Mouse (Mus musculus): Measurements from ENCODE around the gene Nmur1. TPM values are rescaled to one million over a fixed set of nuclear protein-coding genes. Genes with fewer than 3 reads are reported as not detected.

The Nmur1 gene
- total and polyA plus RNA-seq, 2 experiments from 2014 or later = 0.33 TPM; not detected in 1

DNA sequence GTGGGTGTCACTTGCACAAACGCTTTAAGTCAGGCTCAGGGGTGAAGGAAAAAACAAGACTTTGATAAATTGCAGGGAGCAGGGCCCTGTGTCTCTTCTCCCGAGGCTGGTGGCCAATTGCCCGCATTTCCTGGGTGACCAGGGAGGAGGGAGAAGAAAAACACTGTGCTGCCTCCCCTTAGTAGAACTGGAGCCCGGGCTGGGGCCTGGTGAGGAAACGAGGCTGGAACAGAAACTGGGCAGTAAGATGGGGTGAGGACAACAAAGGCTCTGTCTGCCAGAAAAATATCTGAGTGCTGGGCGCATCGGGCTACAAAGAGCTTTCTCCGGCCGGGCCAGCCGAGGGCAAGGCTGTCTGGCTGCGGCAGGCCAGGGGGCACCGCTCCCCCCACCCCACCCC lies 8.0 kb upstream of the Nmur1 start:
- DNase-seq (ENCODE audit: low spot score) = peak; percentile 83
- peak; percentile 64 for ATAC-seq (ENCODE audit: low FRiP score)
- Histone ChIP-seq H3K27me3 (ENCODE audit: insufficient read depth, low read length) (no peaks in the 10 kb centered on the region), H3K9ac (replicated peaks; ENCODE audit: low read length, poor library complexity, severe bottlenecking) (peak overlapping the region; percentile 74), H3K36me3 (ENCODE audit: insufficient read depth, low read length) (no peaks in the 10 kb centered on the region), H3K4me1 (ENCODE audit: insufficient read depth, low read length) (peaks cover 6% of the 10 kb centered on the region; the same call in 1 of the 2 replicates), H3K4me2 (ENCODE audit: low read depth, low read length, poor library complexity, severe bottlenecking) (peak overlapping the region; percentile 86), H3K4me3 (ENCODE audit: low read depth, low read length) (peak overlapping the region; percentile 42), H3K27ac (ENCODE audit: low read depth, low read length) (peak overlapping the region; percentile 96), H3K9me3 (ENCODE audit: low read length) (no peaks in the 10 kb centered on the region)
- TF ChIP-seq CTCF (IDR thresholded peaks at IDR 0.05) = no peak
- 2% methylated on average over 11 of the region's 12 CpGs for WGBS

DNA sequence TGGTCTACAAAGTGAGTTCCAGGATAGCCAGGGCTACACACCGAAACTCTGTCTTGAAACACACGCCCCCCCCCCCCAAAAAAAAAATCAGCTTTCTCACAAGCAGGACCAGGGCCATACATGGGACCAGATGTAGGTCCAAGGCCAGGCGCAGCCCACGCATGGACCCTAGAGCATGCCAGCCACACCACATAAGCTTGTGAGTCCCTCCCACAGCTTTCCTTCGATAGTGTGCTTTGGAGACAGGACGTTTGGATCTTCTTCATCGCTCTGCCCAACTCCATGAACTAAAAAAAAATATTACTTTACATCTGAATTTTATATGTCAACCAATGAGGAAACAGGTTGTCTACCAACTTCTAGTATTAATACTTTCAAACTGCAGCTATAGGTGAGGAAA lies 7.3 kb upstream of the Nmur1 start:
- no peaks in the 10 kb centered on the region for H3K9me3 ChIP-seq (ENCODE audit: low read length)
- 0 out of 2 replicates have a peak overlapping the region, but pooled peaks have one; percentile 86 for H3K4me2 ChIP-seq (ENCODE audit: low read depth, low read length, poor library complexity, severe bottlenecking)
- no peak overlapping the region for H3K4me3 ChIP-seq (ENCODE audit: low read depth, low read length)
- H3K4me1 ChIP-seq (ENCODE audit: insufficient read depth, low read length) = peaks cover 6% of the 10 kb centered on the region; the same call in 1 of the 2 replicates
- WGBS = 81% methylated on average over 7 of the region's 7 CpGs
- H3K27ac ChIP-seq (ENCODE audit: low read depth, low read length) = peak overlapping the region; percentile 96
- DNase-seq (ENCODE audit: low spot score) (no peak), ATAC-seq (ENCODE audit: low FRiP score) (no peak)
- no peak overlapping the region for H3K9ac ChIP-seq (replicated peaks; ENCODE audit: low read length, poor library complexity, severe bottlenecking)
- no peaks in the 10 kb centered on the region for H3K27me3 ChIP-seq (ENCODE audit: insufficient read depth, low read length)
- no peaks in the 10 kb centered on the region for H3K36me3 ChIP-seq (ENCODE audit: insufficient read depth, low read length)
- TF ChIP-seq CTCF (IDR thresholded peaks at IDR 0.05) = no peak

DNA sequence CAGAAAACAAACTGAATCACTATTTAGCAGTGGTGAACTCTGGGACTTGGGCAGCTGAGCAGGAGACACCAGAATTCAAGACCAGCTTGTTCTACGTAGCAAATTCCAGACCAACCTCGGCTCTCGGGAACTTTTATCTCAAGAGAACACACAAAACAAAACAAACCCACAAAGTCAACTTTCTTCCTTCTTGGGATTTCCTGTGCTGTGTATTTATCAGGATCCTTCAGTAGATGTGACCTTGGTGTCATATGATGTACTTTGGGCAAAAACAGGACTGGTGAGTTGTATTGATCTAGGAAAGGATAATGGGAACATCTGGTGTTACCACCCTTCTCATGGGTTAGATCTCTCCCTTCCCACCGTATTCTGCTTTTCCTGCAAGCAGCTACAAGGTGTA lies 6.8 kb upstream of the Nmur1 start:
- no peak overlapping the region for H3K9ac ChIP-seq (replicated peaks; ENCODE audit: low read length, poor library complexity, severe bottlenecking)
- H3K36me3 ChIP-seq (ENCODE audit: insufficient read depth, low read length) = no peaks in the 10 kb centered on the region
- DNase-seq (ENCODE audit: low spot score) (no peak), ATAC-seq (ENCODE audit: low FRiP score) (no peak)
- H3K4me1 ChIP-seq (ENCODE audit: insufficient read depth, low read length) = peaks cover 6% of the 10 kb centered on the region; the same call in 1 of the 2 replicates
- 85% methylated on average over 4 of the region's 4 CpGs for WGBS
- no peak overlapping the region for H3K27ac ChIP-seq (ENCODE audit: low read depth, low read length)
- no peak for TF ChIP-seq CTCF (IDR thresholded peaks at IDR 0.05)
- no peak overlapping the region for H3K4me2 ChIP-seq (ENCODE audit: low read depth, low read length, poor library complexity, severe bottlenecking)
- H3K9me3 ChIP-seq (ENCODE audit: low read length) = no peaks in the 10 kb centered on the region
- no peak overlapping the region for H3K4me3 ChIP-seq (ENCODE audit: low read depth, low read length)
- H3K27me3 ChIP-seq (ENCODE audit: insufficient read depth, low read length) = no peaks in the 10 kb centered on the region

DNA sequence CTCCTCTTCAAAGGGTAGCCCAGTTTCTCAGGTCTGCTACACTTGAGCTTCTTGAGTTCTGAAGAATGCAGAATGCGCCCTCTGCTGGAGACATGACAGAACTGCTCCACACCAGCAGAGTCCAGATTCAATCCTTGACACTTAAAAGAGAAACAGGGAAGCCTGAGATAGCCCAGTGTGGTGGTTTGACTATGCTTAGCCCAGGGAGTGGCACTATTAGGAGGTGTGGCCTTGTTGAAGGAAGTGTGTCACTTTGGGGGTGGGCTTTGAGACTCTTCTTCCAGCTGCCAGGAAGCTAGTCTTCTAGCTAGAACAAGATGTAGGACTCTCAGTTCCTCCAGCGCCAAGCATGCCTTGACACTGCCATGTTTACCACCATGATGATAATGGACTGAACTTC lies 4.0 kb upstream of the Nmur1 start:
- no peaks in the 10 kb centered on the region for H3K27me3 ChIP-seq (ENCODE audit: insufficient read depth, low read length)
- peaks cover 8% of the 10 kb centered on the region for H3K4me1 ChIP-seq (ENCODE audit: insufficient read depth, low read length)
- H3K4me2 ChIP-seq (ENCODE audit: low read depth, low read length, poor library complexity, severe bottlenecking) = no peak overlapping the region
- 41% methylated on average over 2 of the region's 2 CpGs for WGBS
- peak; percentile 87 for DNase-seq (ENCODE audit: low spot score)
- H3K9ac ChIP-seq (replicated peaks; ENCODE audit: low read length, poor library complexity, severe bottlenecking) = no peak overlapping the region
- no peak overlapping the region for H3K27ac ChIP-seq (ENCODE audit: low read depth, low read length)
- H3K9me3 ChIP-seq (ENCODE audit: low read length) = no peaks in the 10 kb centered on the region
- no peak for ATAC-seq (ENCODE audit: low FRiP score)
- TF ChIP-seq CTCF (IDR thresholded peaks at IDR 0.05) = peak; percentile 97
- H3K36me3 ChIP-seq (ENCODE audit: insufficient read depth, low read length) = no peaks in the 10 kb centered on the region
- H3K4me3 ChIP-seq (ENCODE audit: low read depth, low read length) = no peak overlapping the region

DNA sequence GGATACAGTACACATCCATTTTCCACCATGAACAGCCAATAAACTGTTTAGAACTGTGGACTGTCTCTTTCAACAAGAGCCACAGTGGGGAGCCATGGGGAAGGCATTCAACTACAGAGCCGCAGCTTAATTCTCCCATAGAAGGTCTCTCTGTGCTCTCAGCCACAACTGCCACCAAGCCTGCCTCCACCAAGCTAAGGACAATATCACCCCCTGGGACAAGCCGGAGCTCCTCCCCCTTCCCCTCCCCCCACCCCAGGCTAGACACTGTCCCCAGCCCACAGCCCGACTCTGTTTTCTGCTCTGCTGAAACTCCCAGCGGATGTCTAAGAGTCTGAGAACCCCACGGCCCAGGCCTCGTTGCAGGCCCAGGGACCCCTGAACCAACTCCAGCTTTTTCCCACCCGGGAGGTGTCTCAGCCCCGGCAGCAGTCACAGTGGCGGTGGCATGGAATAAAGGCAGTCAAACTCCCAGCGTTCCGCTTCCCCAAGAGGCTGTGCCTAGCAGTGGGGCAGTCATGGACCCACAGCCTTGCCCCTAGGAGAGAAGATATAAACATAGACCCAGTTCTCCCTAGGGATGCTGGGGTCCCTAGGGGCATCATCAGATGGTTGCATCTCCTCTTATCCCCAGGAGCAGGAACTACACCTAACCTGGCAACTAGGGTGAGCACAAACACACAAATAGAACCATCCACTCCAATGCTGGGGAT lies 1.0 kb downstream of the Nmur1 start:
- peak; percentile 31 for ATAC-seq (ENCODE audit: low FRiP score)
- no peak overlapping the region for H3K4me2 ChIP-seq (ENCODE audit: low read depth, low read length, poor library complexity, severe bottlenecking)

DNA sequence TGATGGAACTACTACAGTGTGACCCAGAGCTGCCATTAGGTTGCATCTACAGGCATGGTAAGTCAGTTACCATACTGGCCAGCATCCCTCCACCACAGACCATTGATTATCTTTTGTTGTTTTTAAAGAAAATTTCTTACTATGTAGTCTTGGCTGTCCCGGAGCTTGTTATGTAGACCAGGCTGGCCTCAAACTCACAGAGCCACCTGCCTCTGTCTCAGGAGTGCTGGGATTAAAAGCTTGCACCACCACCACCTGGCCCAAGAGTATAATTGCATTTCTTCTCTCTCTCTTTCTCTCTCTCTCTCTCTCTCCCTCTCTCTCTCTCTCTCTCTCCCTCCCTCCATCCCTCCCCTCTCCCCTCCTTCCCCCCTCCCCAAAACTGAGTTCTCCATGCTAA lies 1.7 kb downstream of the Nmur1 start:
- TF ChIP-seq CTCF (IDR thresholded peaks at IDR 0.05) = no peak
- Histone ChIP-seq H3K9me3 (ENCODE audit: low read length) (no peaks in the 10 kb centered on the region), H3K9ac (replicated peaks; ENCODE audit: low read length, poor library complexity, severe bottlenecking) (no peak overlapping the region), H3K4me2 (ENCODE audit: low read depth, low read length, poor library complexity, severe bottlenecking) (no peak overlapping the region), H3K36me3 (ENCODE audit: insufficient read depth, low read length) (no peaks in the 10 kb centered on the region), H3K27ac (ENCODE audit: low read depth, low read length) (no peak overlapping the region), H3K4me3 (ENCODE audit: low read depth, low read length) (no peak overlapping the region), H3K4me1 (ENCODE audit: insufficient read depth, low read length) (peaks cover 3% of the 10 kb centered on the region; the same call in 1 of the 2 replicates), H3K27me3 (ENCODE audit: insufficient read depth, low read length) (no peaks in the 10 kb centered on the region)
- no peak for DNase-seq (ENCODE audit: low spot score)
- 41% methylated on average over 1 of the region's 1 CpGs for WGBS
- ATAC-seq (ENCODE audit: low FRiP score) = 0 out of 2 replicates have a peak, but pooled peaks have one; percentile 8

More for the DNA sequence above, 1.0 kb downstream of the Nmur1 start:
- Histone ChIP-seq H3K27ac (ENCODE audit: low read depth, low read length) (0 out of 2 replicates have a peak overlapping the region, but pooled peaks have one; percentile 32), H3K4me3 (ENCODE audit: low read depth, low read length) (no peak overlapping the region), H3K9ac (replicated peaks; ENCODE audit: low read length, poor library complexity, severe bottlenecking) (peak overlapping the region; percentile 33; the same call in 1 of the 2 replicates), H3K36me3 (ENCODE audit: insufficient read depth, low read length) (no peaks in the 10 kb centered on the region), H3K9me3 (ENCODE audit: low read length) (no peaks in the 10 kb centered on the region), H3K4me1 (ENCODE audit: insufficient read depth, low read length) (peaks cover 3% of the 10 kb centered on the region; the same call in 1 of the 2 replicates), H3K27me3 (ENCODE audit: insufficient read depth, low read length) (no peaks in the 10 kb centered on the region)
- DNase-seq (ENCODE audit: low spot score) = peak; percentile 45
- WGBS = 10% methylated on average over 11 of the region's 11 CpGs
- 0 out of 2 replicates have a peak, but pooled peaks have one; percentile 2 for TF ChIP-seq CTCF (IDR thresholded peaks at IDR 0.05)
